Mouse (Mus musculus) retina, embryonic 14.5 days (tissue): ENCODE results near the gene 2200002D01Rik.
"Not testable (repeated sequence)": the region's sequence is repeated elsewhere in the genome, so short reads cannot be mapped to it uniquely, and the experiment has no call there.

Source experiments
- DNase-seq: peaks from one replicate; pipeline ENCODE4 v3.0.0-alpha.2; 2015; ENCODE audit warnings: low spot score

The 2200002D01Rik gene

GRCm38 (mm10) chr7:29237596-29237995, 10.7 kb downstream of the 2200002D01Rik start:
- DNase-seq, result not testable (repeated sequence)

GRCm38 (mm10) chr7:29236593-29236992, 11.7 kb downstream of the 2200002D01Rik start:
- no peak for DNase-seq

DNA sequence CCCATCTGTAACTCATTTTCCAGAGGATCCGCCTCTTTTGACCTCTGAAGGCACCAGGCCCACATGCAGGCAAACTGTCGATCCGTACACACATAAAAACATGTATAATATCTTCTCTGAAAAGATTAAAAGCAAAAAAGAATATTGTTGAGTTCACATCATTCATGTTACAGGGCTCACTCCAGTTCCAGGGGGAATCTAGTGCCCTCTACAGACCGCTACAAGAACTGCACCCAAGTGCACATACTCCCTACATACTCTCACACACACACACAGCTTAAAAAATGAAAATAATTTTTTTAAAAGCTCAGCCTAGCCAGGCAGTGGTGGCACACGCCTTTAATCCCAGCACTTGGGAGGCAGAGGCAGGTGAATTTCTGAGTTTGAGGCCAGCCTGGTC, 13.6 kb downstream of the 2200002D01Rik start:
- no peak for DNase-seq

DNA sequence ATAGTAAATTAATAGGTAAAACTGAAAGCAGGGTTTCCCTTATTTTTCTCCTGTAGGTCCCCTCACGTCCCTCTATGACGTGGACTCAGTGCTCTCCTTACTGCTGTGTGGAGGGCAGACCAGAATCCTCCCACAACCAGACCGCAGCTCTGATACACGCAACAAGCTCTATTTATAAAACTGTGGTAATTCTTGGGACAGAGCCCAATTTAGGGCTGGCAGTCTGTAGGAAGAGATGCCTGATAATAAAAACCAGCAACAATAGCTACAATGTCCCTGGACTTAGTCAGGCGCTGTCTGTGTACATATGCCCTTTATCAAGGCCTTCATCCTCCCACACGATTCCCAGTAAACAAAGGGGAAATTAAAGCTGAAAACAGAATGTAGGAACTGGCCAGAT, 14.5 kb downstream of the 2200002D01Rik start:
- DNase-seq, result no peak

- DNase-seq, result peak; percentile 33
These were observed 15.8 kb downstream of the 2200002D01Rik start, which contains the start of gene Kcnk6 for GRCm38 (mm10) chr7:29232247-29233013. Kcnk6 (minus strand) TSS chr7:29232515.

GRCm38 (mm10) chr7:29231517-29231916, 16.7 kb downstream of the 2200002D01Rik start:
- DNase-seq, result no peak

GRCm38 (mm10) chr7:29230560-29230959, 17.7 kb downstream of the 2200002D01Rik start:
- no peak for DNase-seq

DNA sequence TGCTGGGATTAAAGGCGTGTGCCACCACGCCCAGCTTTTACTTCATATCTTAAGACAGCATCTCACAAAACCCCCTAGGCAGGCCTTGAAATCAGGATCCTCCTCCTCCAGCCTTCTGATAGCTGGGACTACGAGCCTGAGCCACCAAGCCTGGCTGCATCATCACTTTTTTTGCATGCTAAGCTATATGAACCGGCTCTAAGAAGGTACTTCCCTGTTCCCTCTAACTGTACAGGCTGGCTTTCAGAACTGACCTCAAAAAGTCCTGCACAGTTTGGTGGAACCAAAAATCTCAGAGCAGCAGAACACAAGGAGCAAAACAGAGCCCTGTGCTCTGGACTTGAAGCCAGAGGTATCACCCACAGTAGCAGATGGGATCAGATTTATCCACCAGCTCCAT, 20.1 kb downstream of the 2200002D01Rik start:
- no peak for DNase-seq

GRCm38 (mm10) chr7:29225520-29225919, 22.7 kb downstream of the 2200002D01Rik start:
- DNase-seq, result no peak

- peak; percentile 44 for DNase-seq
These were observed 23.4 kb downstream of the 2200002D01Rik start for GRCm38 (mm10) chr7:29224756-29225394.

GRCm38 (mm10) chr7:29214846-29215245, 33.4 kb downstream of the 2200002D01Rik start:
- DNase-seq, result no peak

DNA sequence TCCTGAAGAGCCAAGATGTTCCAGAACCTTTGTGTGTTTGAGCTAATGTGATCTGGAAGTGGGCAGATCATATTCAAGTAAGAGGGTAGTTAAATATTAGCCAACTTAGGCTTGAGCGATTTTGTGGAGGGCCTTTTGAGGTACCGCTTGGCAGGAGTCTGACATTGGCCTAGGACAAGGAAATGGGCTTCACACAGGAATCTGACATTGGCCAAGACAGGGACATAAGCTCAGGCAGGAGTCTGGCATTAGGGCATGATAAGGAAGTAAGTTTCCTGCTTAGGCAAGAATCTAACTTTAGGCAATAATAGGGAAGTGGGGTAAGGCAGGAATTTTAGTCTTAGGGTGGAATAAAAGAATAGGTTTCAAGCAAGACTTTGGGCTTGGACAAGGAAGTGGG, 34.0 kb downstream of the 2200002D01Rik start:
- DNase-seq, result no peak

DNA sequence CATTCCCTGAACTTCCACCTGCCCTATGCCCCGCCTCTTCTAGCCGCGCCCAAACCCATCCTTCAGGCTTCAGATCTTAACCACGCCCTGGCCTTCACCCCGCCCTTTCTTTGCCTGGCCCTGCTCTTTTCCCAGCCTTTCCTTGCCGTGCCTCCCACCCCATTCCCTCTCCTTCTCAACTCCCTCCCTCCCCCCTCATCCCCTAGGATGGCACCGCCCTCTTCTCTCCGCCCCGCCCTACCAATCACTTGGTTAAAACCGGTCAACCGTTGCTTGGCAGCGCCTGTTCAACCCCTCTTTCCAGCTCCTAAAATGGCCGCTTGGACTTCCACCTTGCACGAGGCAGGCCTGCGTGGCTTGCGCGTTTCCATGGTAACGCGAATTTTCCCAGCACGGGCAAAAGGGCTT, 34.6 kb downstream of the 2200002D01Rik start, which contains the start of gene Catsperg1:
TSS of gene Catsperg1 (minus strand) at position 361 of the 408 bp plus-strand sequence.
- peak; percentile 81 for DNase-seq

DNA sequence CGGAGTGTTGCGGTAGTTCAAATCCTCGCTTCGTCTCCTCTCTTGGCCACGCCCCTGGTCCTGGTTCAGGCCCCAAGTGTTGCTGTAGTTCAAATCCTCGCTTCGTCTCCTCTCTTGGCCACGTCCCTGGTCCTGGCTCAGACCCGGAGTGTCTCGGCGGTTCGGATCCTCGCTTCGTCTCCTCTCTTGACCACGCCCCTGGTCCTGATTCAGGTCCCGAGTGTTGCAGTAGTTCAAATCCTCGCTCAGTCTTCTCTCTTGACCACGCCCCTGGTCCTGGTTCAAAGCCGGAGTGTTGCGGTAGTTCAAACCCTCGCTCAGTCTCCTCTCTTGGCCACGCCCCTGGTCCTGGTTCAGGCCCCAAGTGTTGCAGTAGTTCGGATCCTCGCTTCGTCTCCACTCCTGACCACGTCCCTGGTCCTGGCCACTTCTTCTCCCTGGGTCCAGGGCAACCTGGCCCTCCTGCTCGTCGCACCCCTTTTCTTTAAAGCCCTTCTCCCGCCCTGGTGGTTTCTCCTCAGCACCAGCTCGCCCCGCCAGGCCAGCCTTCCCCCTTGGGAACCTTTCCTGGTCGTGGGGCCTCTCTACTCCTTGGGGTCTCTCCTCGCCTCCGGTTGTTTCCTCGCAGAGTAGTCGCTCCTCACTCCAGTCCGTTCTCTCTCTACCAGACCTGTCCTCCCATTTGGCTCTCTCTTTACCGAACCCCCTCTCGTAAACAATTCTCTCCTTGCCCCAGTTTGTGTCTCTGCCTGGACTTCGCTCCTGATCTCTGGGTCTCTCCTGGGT, 35.3 kb downstream of the 2200002D01Rik start:
- DNase-seq, result not testable (repeated sequence)

GRCm38 (mm10) chr7:29212199-29212765, 36.0 kb downstream of the 2200002D01Rik start:
- no peak for DNase-seq

DNA sequence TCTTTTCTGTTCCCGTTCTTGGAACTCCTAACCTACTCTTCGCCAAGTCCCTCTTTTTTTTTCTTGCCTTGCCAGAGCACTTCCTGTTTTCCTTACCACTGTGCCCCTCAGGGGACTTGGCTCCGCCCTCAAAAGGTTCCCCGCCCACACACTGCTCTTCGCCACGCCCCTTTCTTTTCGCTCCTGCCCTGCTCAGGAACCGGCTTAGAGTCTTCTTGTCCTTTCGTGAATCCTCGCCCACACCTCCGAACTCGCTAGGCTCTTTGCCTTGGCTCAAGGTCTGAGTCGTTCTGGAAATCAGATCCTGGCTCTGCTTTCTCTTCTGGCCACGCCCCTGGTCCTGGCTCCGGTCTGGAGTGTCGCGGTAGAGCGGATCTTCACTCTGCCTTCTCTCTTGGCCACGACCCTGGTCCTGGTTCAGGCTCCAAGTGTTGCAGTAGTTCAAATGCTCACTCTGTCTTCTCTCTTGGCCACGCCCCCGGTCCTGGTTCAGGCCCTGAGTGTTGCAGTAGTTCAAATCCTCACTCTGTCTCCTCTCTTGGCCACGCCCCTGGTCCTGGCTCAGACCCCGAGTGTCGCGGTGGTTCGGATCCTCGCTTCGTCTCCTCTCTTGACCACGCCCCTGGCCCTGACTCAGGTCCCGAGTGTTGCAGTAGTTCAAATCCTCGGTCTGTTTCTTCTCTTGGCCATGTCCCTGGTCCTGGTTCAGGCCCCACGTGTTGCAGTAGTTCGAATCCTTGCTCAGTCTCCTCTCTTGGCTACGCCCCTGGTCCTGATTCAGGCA, 36.7 kb downstream of the 2200002D01Rik start:
- DNase-seq, result peak; percentile 83

- DNase-seq, result peak; percentile 23
These were observed 37.3 kb downstream of the 2200002D01Rik start for GRCm38 (mm10) chr7:29211013-29211412.

- no peak for DNase-seq
These were observed 45.7 kb downstream of the 2200002D01Rik start for GRCm38 (mm10) chr7:29202577-29202976.
